Mouse (Mus musculus) retina, adult 2 months (tissue): Measurements from ENCODE around the gene Pnliprp2.

Experiments used
- DNase-seq: peaks from one replicate; pipeline ENCODE4 v3.0.0-alpha.2; 2012; ENCODE audit warnings: low read depth, low spot score

Gene Pnliprp2

GRCm38 (mm10) chr19:58759423-58759822 is at the start of gene Pnliprp2:
Gene Pnliprp2 (plus strand): TSS chr19:58759719.
- no peak for DNase-seq

GRCm38 (mm10) chr19:58717925-58718324 is 41.6 kb upstream of the Pnliprp2 start:
- no peak for DNase-seq

DNA sequence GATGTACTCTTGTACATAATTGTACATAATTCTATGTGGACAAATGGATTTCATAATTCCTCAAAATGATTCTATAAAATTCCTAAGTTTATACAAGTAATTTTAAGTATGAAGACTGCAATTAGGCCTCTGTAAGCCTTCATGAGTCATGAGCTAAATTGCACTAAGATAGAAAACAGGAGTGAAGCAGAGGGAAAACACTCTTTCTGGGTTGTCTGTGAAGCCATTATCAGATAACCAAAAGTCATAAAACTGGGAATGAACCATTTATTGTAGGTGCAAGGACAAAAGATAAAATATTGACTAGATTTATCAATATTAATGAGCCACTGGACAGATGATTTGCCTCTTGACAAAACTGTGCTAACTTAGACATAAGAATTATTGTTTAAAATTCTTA is 39.1 kb upstream of the Pnliprp2 start:
- no peak for DNase-seq

DNA sequence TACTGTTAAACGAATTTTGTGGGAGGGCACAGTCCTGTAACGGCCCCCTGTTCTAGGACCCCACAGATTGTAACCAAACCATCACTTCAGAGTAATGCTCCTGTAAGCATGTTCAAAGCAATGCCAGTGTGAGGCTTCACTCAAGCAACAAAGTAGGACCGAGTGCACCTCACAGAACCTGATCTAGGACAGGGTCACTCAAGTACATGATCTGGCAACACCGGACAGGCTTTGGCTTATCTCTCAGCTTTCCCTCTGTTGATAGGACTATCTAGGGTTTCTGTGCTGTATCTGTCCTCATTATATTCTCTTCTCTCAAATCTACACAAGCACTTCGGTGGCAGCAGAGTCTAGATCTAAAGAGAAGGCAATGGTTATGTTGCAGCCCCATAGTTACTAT is 33.0 kb upstream of the Pnliprp2 start:
- DNase-seq, result no peak

GRCm38 (mm10) chr19:58727756-58728155 is 31.8 kb upstream of the Pnliprp2 start:
- DNase-seq, result no peak

DNA sequence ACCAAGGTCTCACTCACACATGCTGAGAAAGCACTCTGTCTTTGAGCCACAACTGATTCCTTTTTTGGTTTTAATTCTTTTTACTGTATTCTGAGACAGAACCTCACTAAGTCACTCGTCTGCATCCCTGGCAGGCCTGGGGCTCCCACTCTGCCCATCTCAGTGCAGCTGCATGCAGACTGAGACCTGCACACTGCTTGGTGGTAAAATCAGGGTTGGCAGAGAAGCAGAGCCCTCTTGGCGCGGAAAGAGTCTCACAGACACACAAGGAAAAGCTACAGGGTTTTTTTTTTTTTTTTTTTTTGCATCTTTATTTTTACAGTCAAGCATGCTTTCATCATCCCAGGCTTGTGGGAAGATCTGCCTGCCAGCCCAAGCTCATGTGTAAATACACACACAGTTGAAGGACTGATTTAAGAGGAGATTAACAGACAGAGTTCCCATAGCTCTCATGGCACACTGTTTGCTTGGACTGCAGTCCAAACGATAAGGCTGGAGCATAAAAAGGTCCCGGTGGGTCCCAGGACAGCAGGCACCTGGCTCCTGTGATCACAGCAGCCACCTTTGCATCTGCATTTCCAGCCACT is 31.0 kb upstream of the Pnliprp2 start, which contains the start of gene Pnliprp1:
Gene Pnliprp1, plus strand, starts transcription at position 443 of the 587 bp plus-strand sequence.
- DNase-seq, result no peak

- no peak for DNase-seq
Observed at GRCm38 (mm10) chr19:58733216-58733615, 26.3 kb upstream of the Pnliprp2 start.

DNA sequence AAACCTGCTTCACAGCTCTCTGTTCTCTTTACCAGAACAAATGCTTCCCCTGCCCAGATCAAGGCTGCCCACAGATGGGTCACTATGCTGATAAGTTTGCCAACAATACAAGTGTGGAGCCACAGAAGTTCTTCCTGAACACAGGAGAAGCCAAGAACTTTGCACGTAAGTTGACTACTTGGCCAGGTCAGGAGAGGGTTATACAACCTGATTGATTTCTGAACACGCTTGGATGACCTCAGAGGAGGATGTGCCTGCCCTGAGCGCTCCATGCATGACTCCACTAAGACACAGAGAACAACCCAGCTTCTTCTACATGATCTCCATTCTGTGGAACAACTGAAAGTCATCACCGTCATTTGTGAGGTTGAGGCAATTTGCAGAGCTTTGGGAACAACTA is 21.4 kb upstream of the Pnliprp2 start:
- no peak for DNase-seq

DNA sequence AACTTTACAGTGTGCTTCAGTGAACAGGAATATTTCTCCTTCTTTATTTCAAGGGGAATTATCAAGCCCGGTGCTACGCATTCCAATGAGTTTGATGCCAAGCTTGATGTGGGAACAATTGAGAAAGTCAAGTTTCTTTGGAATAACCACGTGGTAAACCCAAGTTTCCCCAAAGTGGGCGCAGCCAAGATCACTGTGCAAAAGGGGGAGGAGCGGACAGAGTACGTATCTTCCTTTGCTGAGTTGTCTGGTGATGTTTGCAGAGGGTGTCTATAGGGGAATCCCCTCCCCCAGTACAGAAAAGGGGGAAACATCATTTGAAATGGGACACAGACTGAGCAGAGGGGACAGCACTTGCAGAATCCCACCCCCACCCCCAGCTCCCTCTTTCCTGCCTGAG is 18.5 kb upstream of the Pnliprp2 start:
- no peak for DNase-seq

- no peak for DNase-seq
Observed at GRCm38 (mm10) chr19:58742711-58743110, 16.8 kb upstream of the Pnliprp2 start.

DNA sequence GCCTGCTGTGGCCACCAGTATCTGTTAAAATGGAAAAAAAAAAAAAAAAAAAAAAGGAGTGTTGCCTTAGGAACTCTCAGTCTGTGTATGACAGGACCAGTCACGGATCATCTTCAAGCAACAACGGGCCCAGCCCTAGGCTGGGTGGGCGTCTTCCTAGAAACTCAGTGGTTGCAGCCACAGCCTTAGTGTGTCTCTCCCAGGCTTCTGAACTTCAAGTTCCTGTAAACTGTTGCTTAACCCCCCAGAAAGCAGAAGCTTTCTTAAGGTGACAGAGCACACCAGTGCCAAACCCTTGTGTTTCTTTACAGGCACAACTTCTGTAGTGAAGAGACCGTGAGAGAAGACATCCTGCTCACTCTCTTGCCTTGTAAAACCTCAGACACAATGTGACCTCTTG is 15.8 kb upstream of the Pnliprp2 start:
- no peak for DNase-seq

DNA sequence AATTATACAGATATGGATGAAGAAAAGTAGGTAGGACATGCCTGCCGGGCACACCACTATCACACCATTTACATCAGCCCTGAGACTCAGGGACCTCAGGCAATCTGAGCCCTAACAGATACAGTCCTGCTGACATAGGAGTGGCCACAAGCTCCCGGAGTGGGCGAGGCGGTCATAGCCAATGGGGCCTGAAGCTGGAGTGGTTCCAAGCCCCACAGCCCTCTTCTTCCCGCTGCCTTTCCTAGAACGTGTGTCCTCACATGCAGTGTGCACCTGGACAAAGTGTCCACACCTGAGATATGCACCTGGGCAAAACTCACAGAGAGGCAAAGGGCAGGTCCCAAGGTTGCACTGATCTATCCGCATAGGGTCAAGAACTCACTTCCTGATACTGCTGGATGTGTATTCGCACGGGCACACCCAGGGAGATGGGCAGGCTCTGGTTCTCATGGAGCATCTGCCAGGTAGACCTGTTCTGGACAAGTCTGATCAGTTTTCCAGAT is 12.0 kb upstream of the Pnliprp2 start:
- no peak for DNase-seq

- no peak for DNase-seq
Observed at GRCm38 (mm10) chr19:58750822-58751221, 8.7 kb upstream of the Pnliprp2 start.

DNA sequence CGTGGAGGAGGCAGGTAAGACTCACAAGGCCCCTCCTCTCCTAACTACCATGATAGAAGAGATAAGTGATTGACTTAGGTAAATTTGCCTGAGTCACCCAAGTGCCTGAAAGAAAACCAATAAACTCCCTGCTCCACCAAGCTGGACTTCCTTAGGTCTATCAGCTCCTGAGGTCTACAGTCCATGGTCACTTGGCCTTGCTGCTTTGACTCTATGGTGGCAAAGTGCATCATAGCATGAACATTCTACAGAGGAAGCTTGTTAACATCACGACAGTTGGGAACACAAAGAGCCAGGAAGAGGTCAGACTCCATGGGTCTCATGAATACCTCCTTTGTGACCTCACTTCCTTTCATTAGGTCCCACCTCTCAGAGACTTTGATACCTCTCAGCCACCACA is 8.0 kb upstream of the Pnliprp2 start:
- no peak for DNase-seq

DNA sequence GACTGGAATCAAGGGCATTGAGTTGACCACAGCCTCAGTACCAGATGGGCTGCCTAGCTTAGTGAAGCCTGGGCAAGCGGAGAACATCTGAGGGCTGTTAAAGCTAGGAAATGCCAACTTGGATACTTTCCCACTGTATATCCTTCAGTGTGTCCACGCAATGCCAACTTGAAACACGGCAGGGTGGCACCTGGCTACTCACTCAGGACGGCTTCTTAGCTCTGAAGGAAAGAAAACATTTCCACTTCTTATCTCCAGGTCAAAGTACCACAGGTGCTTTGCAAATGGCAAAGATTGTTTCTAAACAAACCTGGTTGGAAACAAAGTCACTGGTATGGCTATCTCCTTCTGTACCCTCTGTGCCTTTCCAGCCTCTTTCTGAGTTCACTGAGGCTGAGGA is 648 bp upstream of the Pnliprp2 start:
- no peak for DNase-seq

- DNase-seq, result no peak
Observed at GRCm38 (mm10) chr19:58762316-58762715, 2.8 kb downstream of the Pnliprp2 start.

DNA sequence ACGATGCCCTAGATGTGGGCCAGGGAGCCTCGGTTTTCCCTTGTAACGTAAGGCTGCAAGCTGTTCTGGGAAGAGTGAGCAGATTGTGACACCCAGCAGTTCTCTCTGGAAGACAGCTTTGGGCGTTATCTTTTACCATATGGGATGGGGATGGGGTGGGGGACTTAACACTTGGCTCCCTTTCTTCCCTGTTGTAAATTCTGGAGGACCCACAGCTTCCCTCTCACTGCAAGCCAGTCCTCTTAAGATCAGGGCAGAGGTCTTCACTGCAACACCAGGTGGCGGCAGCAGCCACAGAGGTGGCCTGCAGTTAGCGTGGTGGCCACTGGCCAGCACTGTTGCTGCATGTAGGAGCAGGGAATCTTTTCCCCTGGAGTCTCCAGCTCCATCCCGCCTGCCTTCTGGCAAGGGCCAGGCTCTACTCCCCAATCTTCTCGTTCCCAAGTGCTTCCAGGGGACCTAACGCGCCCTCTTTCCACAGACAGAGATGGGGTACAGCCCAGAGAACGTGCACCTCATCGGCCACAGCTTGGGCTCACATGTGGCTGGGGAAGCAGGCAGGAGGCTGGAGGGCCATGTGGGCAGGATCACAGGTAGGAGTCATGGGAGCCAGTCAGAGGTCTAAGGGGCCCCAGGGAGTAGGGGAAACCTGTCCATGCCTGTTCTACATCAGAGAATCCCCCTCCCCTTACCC is 3.5 kb downstream of the Pnliprp2 start:
- peak; percentile 33 for DNase-seq

DNA sequence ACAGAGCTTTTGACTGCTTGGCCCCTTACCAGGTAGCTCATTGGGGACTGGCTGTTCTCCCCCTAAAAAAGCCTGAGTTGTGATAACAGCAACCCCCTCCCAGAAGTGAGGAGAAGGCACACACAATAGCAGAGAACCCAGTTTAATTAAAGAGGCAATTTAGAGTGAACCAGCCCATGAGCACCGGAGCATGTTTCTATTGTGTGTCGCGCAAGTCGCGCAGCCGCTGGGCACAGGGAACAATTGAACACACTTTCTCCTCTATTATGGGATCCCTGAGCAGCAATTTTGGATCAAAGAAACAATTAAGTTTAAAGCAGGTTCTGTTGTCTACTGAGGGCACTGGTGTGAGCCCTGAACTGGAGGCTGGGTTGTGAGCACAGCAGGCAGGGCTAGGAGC is 7.8 kb downstream of the Pnliprp2 start:
- no peak for DNase-seq

DNA sequence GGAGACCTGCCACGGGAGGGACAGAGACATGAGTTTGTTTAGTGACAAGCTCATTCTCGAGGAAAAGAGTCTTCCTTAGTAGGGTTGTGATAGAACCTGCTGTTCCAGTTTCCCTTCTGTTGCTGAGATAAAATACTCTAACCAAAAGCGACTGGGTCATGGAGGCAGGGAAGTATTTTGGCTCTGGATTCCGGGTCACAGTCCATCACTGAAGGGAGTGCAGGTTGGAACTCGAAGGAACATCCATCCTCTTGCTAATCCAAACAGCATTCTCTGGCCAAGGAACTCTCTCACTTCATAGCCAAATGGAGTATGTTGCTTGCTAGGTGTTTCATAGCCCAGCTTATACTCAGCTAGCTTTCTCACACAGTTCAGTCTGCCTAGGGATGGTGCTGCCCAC is 16.9 kb downstream of the Pnliprp2 start:
- DNase-seq, result no peak

GRCm38 (mm10) chr19:58781566-58781965 is 22.0 kb downstream of the Pnliprp2 start:
- DNase-seq, result no peak

DNA sequence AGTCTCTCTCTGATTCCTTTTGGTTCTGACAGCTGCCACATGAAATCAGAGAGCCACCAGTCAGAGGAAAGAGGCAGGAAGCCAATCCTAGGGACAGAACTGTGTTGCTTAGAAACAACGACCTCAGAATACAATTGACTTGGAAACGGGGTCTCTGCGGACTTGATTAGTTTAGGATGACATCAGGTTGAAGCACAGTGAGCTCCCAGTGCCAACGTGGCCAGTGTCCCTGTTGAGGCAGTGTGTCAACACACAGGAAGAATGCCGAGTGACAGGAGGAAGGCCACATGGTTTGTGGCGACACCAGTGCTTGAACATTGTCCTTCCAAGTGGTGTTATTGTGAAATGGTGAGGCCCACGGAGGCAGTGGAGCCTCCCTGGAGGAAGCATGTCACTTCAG is 24.4 kb downstream of the Pnliprp2 start:
- no peak for DNase-seq

DNA sequence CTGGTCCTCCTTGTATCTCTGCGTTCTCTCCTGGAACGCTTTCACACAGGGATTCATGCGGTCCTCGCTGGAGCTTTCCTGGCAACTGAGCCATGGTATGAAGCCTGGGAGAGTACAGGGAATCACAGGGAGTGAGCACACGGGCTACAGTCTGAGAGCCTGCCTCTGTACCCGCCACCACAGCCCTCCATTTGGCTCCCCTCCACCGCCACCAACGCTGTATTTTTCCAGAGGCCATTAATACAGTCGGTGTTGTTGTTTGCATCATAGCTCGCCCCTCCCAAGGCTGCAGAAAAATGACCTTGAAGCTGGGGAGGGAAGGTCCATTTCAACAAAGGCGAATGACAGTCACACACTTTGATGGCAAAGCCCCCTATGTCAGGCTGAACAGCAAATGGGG is 29.7 kb downstream of the Pnliprp2 start:
- no peak for DNase-seq

DNA sequence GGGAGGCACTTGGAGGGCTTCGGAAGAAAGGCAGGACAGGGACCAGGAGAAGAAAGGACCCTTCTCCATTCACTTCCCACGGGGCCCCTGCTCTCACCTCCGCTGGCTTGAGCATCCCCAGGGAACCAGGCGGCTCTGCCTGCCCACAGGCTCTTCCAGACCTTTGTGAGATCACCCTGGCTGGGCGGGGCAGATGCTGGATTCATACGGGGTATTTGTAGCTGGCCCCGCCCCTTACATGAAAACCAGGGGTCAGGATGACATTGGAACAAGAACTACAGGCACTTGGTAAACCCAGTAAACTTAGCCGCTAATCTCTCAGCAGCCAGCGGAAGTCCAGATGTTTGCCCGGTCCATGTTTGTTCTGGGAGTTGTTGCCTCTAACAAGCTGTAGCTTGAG is 34.8 kb downstream of the Pnliprp2 start, which contains the start of gene 1700019N19Rik:
Gene 1700019N19Rik, minus strand, starts transcription at position 178 of the 400 bp plus-strand sequence.
- DNase-seq, result no peak
